Mouse (Mus musculus) 416B (cell line): ENCODE measurements at regions not wholly inside any gene's neighbourhood (a gene's known extent, or its start where the extent isn't known, plus 50 kb on each side); places are given as distances from the start of the nearest gene placed in this dataset.
A peak's percentile ranks its signal among the peaks of the same experiment; 100 is the strongest.

Experiments used
- DNase-seq: peaks from one replicate; pipeline ENCODE4 v3.0.0; 2011; ENCODE audit warnings: low read depth

DNA sequence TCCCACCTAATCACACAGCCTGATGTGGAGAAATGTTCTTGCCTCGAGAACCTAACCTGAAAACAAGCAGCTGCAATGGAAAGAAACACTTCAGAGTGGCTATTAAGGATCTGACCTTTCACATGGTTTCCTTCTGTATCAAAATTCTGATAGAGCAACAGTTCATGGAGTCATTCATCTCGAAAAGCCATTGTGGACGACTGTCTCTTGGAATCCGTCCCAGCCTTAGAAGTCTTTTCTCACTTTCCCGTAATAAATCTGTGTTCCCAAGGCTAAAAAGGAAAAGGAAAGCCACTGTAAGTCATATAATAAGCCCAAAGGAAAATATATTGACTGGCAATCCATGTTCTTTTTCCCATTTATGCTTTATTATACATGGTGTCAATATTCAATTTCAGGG, 291.4 kb upstream of the Nt5c1b start:
- DNase-seq: no peak

DNA sequence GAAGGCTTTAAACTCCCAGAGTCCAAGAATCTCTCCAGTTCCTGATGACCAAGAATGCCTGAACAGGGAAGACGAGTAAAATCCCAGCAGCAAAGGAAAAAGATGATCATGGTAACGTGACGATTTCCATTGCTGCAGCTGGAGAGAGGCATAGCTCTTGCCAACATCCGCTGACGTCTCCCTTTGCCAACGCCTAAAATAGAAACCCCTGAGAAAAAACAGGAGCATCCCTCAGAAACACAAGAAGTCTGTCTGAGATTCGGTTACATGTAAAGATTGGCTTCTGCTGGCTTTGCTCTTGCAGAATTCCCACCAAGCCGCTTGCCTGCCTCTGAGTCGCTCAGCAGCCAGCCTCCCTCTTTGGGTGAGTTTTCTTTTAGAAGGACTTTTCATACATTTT, 290.3 kb upstream of the Nt5c1b start:
- no peak for DNase-seq

DNA sequence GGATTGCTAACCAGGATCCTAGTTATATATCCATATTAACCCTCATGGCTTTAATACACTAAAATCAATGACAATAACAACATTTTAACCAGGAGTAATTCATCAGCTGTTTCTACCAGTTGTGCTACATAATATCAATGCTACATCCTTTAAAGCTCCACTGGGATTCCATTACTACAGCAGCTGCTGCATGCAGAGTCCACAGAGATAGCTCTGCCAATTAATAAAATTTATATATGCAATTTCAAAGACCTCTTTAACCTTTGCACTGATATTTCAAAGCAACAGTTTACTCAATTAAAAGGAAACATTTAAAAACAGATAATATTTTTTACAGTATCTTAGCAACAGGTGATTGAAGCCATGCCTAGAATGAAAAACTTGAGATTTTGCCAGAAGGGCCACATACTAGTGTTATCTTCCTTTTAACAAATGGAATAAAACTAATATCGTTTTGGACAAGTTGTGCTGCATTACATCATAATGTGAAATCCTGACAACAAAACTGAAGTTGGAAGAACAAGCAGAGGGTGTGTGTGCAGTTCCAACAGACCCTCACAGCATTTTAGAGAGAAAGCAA, 256.8 kb upstream of the Nt5c1b start:
- DNase-seq: no peak

DNA sequence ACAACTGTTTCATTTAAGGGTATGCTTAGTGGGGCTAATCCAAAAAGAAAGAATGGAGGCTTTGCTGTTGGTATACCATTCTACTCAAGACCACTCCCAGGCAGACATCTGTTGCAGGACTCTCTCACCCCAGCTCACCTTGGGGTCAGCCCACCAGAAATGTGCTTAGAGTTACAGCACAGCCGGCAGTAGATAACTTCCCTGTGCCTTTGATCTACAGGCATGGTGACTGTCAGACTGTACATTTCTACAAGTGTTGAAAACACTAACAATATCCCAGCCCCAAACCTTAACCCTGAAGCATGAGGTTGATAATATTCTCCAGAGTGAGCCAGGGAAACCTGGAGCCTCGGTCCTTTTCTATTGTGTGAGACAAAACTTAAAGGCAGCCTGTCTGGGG, 247.7 kb upstream of the Nt5c1b start:
- no peak for DNase-seq

DNA sequence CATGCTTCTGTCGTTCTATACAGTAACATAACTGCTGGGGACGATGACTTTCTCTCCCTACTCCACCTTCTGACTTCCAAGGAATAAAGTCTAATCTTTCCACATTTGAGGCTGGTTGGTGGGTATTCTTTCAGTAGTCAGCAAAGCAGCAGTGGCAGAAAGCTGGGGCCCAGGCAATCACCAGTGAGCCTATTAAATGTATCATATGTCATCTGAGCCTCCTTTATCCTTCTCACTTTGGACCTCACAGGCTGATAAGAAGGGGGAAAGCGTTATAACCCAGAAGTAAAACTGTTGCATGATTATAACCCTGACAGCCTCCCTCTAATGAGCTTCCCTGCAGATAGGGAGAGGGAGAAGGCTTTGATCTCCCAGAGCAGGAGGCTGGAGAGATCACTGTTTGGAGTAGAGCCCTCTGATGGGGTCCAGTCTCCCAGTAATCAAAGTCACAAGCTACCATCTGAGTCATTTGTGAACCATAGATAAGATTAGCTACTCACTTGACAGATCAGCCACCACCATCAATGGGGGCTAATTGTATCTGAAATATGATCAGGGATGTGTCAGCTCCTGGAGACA, 241.7 kb upstream of the Nt5c1b start:
- DNase-seq: no peak

DNA sequence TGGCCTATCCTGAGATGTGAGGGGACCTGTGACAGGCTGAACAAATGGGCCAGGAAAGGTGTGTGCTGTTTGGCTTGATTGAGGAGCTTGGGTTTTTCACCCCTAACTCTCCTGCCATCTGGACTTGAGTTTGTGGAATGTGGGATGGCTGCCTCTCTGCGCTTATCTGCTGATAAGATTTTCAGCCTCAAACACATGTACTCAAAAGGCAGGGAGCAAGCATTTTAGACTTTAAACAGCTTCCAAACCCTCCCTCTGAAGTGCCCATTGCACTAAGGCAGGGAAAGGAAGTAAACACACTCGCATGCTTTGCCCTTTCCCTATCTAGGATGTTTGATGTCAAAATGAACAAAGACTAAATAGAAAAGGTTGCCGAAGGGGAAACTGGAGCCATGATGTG, 235.6 kb upstream of the Nt5c1b start:
- DNase-seq: no peak

DNA sequence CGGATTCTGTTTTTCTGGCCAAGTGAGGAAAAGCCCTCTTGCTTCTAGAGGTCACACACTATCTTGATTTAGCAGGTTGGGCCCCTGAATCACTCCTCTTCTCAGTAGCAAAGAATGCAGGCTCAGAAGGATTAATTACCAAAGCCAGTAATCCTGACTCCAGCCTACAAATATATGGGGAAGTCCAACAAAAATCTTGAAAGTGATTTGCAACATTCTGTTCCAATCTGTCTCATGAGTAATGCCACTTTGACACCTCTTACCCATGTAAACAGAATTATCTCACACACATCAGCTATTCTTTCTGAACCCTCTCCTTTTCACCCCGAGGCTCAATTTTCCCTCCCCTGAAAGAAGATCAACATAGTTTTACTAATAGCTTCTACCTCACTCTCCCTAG, 233.9 kb upstream of the Nt5c1b start:
- no peak for DNase-seq

DNA sequence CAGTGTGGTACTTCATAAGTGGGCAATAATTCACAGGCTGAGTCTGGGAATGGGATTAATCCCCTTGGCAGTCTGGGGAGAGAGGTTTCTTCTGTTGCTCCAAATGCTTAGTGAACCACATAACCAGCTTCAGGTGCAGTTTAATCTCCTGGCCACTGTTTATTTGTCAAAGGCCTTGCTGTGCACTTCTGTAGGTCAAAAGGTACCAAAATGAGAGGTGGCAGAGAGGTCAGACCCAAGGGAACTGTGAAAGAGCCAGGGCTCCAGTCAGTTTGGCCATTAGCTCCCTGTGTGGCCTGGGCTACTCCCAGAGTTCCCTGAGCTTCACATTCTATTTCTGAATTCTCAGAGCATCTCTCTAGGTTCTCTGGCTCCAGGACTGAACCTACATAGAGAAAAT, 229.6 kb upstream of the Nt5c1b start:
- DNase-seq: no peak

DNA sequence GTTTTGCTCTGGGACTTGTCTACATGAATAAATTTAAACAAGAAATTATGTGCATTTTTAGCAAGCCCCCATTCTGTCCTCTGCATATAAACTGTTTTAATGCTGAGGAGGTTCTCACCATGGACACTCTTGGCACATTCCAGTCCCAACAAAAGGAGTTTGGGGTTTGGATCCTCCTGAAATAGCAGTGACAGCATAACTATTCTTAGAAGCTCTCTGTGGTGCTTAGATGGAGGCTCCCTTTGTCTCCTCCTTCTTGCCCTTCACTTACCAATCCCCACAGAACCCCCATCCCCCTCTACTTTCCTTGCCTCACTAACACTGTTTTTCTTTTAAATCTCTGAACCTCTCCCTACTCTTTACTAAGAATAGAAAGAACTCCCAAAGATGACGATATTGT, 208.9 kb upstream of the Nt5c1b start:
- no peak for DNase-seq

DNA sequence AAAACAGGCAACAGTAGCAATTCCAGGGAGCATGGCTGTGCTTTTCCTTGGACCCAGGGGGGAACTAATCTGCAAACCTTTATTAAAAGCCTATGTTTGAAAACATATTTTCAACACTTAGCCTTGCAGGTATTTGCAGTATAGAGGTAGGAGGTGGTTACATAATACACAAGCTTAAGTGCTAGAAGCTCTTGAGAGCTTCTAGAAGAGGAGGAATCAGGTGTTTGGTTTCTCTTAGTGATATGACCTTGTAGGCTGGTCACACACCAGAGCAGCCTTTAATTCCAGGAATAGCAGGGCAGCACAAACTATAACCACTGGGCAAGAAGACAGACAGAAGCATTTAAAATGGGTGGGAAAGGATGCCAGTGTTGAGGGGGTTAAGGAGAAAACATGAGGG, 201.7 kb upstream of the Nt5c1b start:
- no peak for DNase-seq

DNA sequence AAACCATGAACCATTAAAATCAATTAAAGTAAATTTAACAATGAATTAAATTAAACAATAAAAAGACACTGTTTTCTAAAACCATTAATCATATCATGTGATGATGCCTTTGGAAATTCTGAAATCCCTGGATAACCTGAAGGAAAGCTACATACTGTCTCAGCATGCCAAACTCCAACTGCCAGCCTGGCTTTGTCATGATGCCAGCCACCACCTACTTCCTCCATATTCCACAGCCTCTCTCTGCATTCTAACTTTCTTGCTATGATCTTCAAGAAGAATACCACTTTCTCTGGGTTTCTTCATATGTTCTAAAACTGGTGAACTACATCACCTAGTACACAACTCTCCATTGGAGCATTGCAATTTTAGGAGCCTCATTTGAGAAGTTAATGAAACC, 201.2 kb upstream of the Nt5c1b start:
- DNase-seq: no peak

DNA sequence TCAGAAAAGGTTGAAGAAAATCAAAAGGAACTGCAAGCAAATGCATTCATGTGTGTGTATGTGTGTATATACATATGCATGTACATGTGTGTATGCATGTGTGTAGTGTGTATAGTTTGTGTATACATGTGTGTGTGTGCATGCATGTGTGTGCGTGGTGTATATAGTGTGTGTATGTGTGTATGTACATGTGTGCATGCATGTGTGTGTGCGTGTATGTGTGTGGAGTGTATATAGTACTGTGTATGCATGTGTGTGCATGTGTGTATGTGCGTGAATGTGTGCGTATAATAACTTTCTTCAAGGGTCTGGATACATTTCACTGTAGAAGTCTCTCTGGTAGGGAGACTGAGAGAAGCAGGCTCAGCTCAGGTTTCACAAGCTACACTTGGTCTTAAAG, 191.1 kb upstream of the Nt5c1b start:
- DNase-seq: no peak

DNA sequence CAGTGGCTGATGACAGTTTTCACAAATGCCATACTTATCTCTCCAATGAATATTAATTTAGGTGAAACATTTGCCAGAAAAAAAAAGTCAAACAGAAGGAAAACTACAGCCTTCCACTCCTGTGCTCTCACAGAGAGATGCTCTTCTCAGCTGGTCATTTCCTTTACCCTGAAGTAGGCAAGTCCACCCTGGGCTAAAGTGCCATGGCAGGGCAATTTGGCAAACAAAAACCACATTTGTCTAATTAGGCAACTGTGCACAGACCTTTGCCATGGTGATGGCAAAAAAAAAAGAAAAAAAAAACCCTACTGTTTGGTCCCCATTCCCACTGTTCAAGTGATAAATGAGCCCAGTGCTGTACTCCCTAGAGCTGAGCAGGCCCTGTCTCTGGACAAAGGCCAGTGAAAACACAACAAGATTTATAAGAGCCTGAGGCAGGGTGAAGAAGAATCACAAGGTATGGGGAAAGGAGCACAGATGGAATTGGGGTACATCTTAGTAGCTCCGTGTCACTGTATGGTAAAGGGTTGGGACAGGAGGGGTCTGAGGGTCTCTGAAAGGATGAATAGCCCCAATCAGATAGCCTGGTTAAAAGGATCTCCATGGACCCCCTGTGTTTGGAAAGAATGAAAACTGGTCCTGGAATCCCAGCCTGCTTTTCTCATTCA, 190.5 kb upstream of the Nt5c1b start:
- no peak for DNase-seq

DNA sequence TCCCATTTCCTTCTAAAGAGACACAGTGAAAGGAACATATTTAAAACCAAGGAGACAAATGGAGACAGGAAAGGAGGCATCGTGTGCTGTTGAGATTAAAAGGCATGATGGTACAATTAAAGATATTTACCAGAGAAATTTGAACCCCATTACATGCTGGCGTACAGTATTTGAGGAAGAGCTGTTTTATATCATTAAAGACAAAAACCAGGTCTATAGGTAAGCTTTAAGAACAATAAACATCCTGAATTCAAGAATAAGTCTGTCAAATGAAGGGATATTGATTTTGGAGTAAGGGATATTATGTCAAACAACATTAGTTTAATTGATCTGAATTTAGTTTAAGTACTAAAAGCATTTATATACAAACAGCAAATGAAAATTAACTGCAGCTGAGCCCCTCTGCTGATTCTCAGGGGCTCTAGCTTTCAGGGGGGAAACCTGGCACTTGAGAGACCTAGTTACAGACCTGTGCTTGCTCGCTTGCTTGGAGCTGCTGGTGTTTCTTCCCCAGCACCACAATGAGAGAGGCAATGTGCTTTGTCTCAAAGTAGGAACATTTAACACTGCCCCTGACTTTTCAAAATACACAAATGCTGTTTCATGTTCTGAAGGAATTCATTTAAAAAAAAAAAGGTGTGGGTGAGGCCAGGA, 189.8 kb upstream of the Nt5c1b start:
- no peak for DNase-seq

DNA sequence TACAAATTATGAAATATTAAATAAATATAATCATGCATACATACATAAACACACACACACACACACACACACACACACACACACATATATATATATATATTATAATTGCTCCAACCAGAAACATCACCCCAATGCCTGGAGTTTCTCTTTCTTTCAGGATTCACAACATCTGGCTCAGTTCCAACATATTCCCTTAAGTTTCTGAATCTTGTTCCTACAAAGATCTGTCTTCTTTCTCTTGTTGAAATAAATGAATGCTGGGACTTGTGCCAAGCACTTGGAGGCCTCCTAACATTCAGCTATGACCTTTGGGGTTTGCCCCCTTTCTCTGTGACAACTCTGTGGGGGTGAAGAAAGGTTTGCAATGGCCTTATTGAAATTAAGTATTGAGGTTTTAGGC, 187.2 kb upstream of the Nt5c1b start:
- no peak for DNase-seq

DNA sequence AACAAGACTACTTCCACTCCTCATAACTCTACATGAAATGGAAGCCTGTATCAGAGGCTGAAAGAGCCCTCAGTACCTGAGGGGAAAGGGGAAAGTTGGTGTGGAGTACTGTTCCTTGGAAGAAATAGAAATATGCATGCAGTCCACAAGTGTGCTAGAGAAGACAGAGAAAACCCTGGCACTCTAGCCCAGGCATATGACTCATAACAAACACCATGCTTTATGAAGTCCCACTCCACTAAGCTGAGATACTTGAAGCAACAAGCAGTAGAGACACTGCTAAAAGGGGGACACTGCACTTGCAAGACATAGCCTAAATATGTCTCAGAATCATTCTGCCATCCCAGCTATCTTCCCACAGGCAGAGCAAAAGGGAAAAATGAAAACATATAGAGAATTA, 183.2 kb upstream of the Nt5c1b start:
- DNase-seq: no peak

DNA sequence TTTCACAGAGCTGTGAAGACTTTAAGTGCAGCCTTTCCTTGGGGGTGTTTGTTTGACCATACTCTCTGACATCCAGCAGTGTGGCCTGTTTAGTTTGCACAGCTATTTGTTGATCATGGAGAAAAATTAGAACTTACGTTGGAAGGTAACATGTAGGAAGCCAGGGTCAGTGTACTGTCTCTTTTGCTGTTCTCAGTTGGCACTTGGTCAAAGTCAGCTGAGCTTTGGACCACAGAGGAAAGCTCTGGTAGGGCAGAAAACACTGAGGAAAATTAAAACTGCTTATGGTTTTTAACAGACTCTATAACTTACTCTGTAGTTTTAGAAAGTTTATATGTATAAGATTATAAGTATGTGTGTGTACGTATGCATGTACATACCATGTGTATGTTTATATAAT, 180.0 kb upstream of the Nt5c1b start:
- no peak for DNase-seq

DNA sequence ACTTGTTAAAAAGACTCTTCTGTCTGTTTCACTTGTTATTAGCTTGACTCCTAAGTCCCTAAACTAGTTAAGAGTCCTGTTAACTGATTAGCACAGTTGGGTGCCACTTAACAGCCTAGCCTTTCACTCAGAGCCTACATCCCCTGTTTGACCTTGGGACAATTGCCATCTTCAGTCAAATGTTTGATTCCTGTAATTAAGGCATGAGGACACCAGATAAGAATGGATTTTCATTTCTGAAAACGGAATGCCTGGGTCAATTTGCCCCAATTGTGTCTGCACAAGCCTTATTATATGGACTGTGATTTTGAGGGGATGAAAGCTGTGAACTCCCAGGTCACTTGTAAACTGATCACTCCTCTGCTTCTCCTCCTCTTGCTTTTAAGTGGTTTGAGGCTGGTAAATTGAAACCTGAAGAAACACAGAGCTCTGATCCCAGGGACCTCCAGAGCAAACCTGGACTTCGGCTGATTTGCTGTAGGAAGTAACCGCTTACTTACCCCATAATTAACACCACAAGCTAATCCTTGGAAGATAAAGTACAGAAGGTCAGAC, 171.8 kb upstream of the Nt5c1b start:
- no peak for DNase-seq

DNA sequence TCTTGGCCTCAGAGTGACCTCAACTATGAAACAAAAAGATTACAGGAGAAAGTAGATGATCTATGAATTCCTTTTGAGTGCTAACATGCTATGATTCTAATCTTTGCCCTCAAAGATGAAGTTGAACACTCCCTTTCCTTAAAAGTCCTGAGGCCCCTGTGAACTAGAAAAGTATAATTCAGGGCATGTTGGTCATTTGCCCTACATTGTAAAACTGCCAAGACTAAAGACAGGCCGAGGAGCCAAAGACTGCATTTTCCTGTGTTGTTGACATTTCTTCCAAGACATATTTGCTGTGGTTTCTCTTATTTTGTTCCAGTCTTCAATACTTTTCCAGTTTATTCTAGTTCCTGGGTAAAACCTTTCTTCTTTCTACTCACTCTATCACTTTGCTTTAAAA, 159.9 kb upstream of the Nt5c1b start:
- DNase-seq: no peak

DNA sequence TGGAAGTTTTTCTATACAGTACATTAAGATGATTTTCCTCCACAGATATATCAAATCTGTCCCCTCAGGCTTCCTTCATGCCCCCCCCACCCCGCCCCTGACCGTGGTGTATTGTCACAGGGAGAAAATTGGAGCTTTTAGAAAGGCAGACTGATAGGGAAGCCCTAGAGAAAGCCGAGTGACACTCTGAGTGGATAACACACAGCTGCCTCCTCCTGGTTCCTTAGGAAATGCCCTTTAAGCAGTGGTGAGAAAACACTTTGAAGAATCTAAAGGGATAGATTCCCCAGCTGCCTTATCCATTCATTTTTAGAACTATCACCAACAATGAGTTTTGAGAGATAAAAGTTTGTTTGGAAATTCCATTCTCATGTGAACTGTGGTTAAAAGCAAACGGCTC, 147.0 kb upstream of the Nt5c1b start:
- DNase-seq: no peak

DNA sequence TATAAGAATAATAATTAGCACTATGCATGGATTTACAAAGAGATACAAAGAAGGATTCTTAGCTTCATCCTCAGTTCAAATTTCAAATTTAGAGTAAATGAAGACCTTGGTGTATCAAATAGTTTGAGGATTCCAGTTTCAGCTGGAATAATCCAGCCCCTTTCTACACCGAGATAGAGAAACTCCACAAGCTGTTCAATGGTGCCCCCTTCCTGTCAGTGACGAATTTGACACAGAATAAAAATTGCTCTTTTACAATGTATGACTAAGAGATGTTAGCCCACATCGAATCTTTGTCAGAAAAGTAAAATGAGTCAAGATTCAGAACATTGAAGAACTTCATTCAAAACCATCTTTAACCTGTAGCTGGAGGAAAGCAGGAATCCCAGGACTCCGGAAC, 145.9 kb upstream of the Nt5c1b start:
- peak; percentile 28 for DNase-seq

DNA sequence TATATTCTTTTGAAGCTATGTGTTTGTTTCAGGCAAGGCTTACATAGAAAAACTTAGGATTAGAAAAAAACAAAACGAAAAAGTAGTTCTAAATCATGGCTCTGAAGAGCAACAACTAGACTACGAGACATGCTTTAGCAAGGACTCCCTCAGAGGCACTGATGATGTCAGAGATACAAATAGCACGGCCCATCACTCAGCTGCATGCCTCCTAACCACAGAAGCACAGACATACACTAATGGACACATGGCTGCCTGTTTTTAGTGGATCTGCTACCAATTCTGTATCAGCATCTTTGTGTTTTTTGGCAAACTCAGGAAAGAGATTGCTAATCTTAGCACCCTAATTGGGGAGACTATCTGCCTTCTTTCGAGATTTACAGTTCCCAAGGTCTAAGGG, 138.6 kb upstream of the Nt5c1b start:
- DNase-seq: no peak

DNA sequence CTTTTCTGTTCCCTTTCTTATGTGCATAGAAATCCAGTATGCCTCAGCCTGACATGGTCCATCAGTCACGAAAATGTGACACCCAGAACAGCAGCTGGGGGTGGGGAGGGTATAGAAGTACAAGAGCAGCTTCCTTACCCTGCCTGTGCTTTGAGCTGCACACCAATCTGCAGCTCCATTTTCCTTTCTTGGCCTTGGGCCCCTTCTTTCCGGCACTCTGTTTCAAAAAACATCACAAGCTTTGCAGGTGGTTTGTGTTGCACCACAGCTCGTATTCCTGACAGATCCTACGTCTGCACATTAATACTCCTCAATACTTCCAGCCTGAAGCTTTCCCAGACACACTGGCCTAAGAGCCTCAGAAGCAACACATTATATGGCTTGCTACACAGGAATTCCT, 138.1 kb upstream of the Nt5c1b start:
- no peak for DNase-seq
